Mouse (Mus musculus) spleen, postnatal 14 days (tissue): ENCODE results near the gene Gm21732.
"Not testable (repeated sequence)": the region's sequence is repeated elsewhere in the genome, so short reads cannot be mapped to it uniquely, and the experiment has no call there.

ENCODE experiments used
- DNase-seq, 2 experiments: peaks; one replicate each; pipeline ENCODE4 v3.0.0; 2021 to 2022; ENCODE audit warnings: low spot score in 2 of 2

The Gm21732 gene

DNA sequence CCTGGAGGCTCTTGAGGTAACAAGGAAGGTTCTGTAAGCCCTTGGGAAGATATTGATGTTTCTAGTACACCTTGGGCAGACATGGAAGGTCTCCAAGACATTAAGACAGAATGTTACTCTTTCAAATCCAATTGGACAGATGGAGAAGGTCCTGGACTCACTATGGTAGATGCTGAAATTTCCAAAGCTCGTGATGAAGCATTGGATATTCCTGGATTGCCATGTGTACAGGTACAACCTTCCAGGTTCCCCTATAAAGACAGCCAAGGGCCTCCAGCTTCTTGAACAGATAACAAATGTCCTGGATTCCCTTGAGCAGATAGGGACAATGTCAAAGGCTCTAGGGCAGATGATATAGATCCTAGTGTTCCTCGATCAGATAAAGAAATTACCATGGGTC is at the start of gene Gm21732:
Gm21732 (minus strand) TSS at position 101 of the 400 bp plus-strand sequence.
- not testable (repeated sequence) for DNase-seq
